Mouse (Mus musculus) CH12.LX (cell line): ENCODE measurements around the gene Gm37240. TPM values are rescaled to one million over a fixed set of nuclear protein-coding genes. Genes with fewer than 3 reads are reported as not detected.

Experiments
- DNase-seq: peaks from one replicate; pipeline ENCODE4 v3.0.0-alpha.2; 2013; ENCODE audit errors: extremely low read depth
- H3K27ac ChIP-seq: 2 replicates; pipeline ENCODE4 v1.5.1; 2012; ENCODE audit warnings: low read depth, mild to moderate bottlenecking, control low read depth, moderate library complexity; ENCODE audit not compliant: insufficient read depth
- H3K27me3 ChIP-seq: replicated peaks from 2 replicates; pipeline ENCODE3; 2012; ENCODE audit warnings: inconsistent platforms
- H3K36me3 ChIP-seq, 2 experiments: replicated peaks in 1 of 2; 2 replicates each; pipeline versions ENCODE3 to v1.6.1; 2012; ENCODE audit warnings: inconsistent platforms in 1 of 2, low read length in 1 of 2, mild to moderate bottlenecking in 1 of 2, mixed read lengths in 1 of 2, moderate library complexity in 1 of 2; ENCODE audit not compliant: control insufficient read depth in 1 of 2, insufficient read depth in 1 of 2
- H3K4me1 ChIP-seq, 2 experiments: 2 replicates each; pipeline ENCODE4 v1.6.1; 2012; ENCODE audit warnings: inconsistent platforms in 1 of 2, moderate library complexity in 1 of 2; ENCODE audit not compliant: insufficient read depth in 2 of 2, control insufficient read depth in 1 of 2
- H3K4me2 ChIP-seq: 2 replicates; pipeline ENCODE4 v1.6.1; 2012; ENCODE audit warnings: low read depth, mild to moderate bottlenecking, control low read depth; ENCODE audit not compliant: poor library complexity, insufficient read depth, severe bottlenecking
- H3K4me3 ChIP-seq, 3 experiments: fragments of 150-350 bp in 1 of 3; sonication (generic) in 1 of 3; replicated peaks in 1 of 3; 2 replicates each; pipeline versions ENCODE3 to v1.5.1; 2011 to 2012; ENCODE audit warnings: low read depth in 2 of 3, low read length in 2 of 3, mild to moderate bottlenecking in 2 of 3, moderate library complexity in 2 of 3, control low read depth in 1 of 3, improper control_type of control experiment in 1 of 3, inconsistent platforms in 1 of 3, mixed read lengths in 1 of 3; ENCODE audit not compliant: poor library complexity in 1 of 3
- H3K79me2 ChIP-seq: replicated peaks from 2 replicates; pipeline ENCODE4 v1.6.1; 2012; ENCODE audit warnings: mild to moderate bottlenecking, moderate library complexity; ENCODE audit not compliant: control insufficient read depth, poor library complexity, insufficient read depth, severe bottlenecking; ENCODE audit errors: extremely low read depth
- H3K9ac ChIP-seq: 2 replicates; pipeline ENCODE4 v1.6.1; 2012; ENCODE audit warnings: low read depth, mild to moderate bottlenecking, control low read depth, moderate library complexity; ENCODE audit not compliant: insufficient read depth
- H3K9me3 ChIP-seq: replicated peaks from 2 replicates; pipeline ENCODE3; 2012; ENCODE audit warnings: low read length, inconsistent platforms, mixed read lengths
- BHLHE40 ChIP-seq: IDR thresholded peaks from 2 replicates; pipeline ENCODE4 v1.6.1; 2011; ENCODE audit warnings: mild to moderate bottlenecking, low read depth, low read length, improper control_type of control experiment
- CHD1 ChIP-seq: IDR thresholded peaks from 2 replicates; pipeline ENCODE4 v1.6.1; 2012; ENCODE audit warnings: low read depth, low read length, improper control_type of control experiment, inconsistent platforms
- E2F4 ChIP-seq: IDR thresholded peaks from 2 replicates; pipeline ENCODE4 v1.6.1; 2011; ENCODE audit warnings: low read depth, low read length, improper control_type of control experiment; ENCODE audit not compliant: insufficient replicate concordance
- ELF1 ChIP-seq: IDR thresholded peaks from 2 replicates; pipeline ENCODE4 v1.6.1; 2014; ENCODE audit warnings: low read depth, mild to moderate bottlenecking, inconsistent platforms, low read length, improper control_type of control experiment
- ETS1 ChIP-seq: conservative IDR thresholded peaks from 2 replicates; pipeline ENCODE4 v1.6.1; 2012; ENCODE audit warnings: low read depth, mild to moderate bottlenecking, inconsistent platforms, low read length, improper control_type of control experiment, moderate library complexity
- HCFC1 ChIP-seq: IDR thresholded peaks from 2 replicates; pipeline ENCODE4 v1.6.1; 2012; ENCODE audit warnings: low read depth, mild to moderate bottlenecking, inconsistent platforms, low read length, improper control_type of control experiment
- IRF4 ChIP-seq: IDR thresholded peaks from 2 replicates; pipeline ENCODE4 v1.6.1; 2014; ENCODE audit warnings: low read depth, mild to moderate bottlenecking, inconsistent platforms, low read length, improper control_type of control experiment
- JUND ChIP-seq: conservative IDR thresholded peaks from 2 replicates; pipeline ENCODE4 v1.6.1; 2011; ENCODE audit warnings: low read depth, low read length, improper control_type of control experiment
- MEF2A ChIP-seq: IDR thresholded peaks from 2 replicates; pipeline ENCODE4 v1.6.1; 2014; ENCODE audit warnings: low read depth, mild to moderate bottlenecking, inconsistent platforms, low read length, improper control_type of control experiment, borderline replicate concordance
- MXI1 ChIP-seq: IDR thresholded peaks from 2 replicates; pipeline ENCODE4 v1.6.1; 2011; ENCODE audit warnings: mild to moderate bottlenecking, low read depth, low read length, improper control_type of control experiment
- NRF1 ChIP-seq: IDR thresholded peaks from 2 replicates; pipeline ENCODE4 v1.6.1; 2014; ENCODE audit warnings: low read depth, mild to moderate bottlenecking, inconsistent platforms, low read length, improper control_type of control experiment, moderate library complexity
- PAX5 ChIP-seq: IDR thresholded peaks from 2 replicates; pipeline ENCODE4 v1.6.1; 2012; ENCODE audit warnings: low read length, inconsistent platforms, mixed read lengths
- RCOR1 ChIP-seq: conservative IDR thresholded peaks from 2 replicates; pipeline ENCODE4 v1.6.1; 2012; ENCODE audit warnings: low read depth, mild to moderate bottlenecking, inconsistent platforms, low read length, improper control_type of control experiment
- SIN3A ChIP-seq: IDR thresholded peaks from 2 replicates; pipeline ENCODE4 v1.6.1; 2012; ENCODE audit warnings: low read length, improper control_type of control experiment, inconsistent platforms
- SMC3 ChIP-seq: IDR thresholded peaks from 2 replicates; pipeline ENCODE4 v1.6.1; 2011; ENCODE audit warnings: low read depth, low read length, improper control_type of control experiment
- TCF12 ChIP-seq: IDR thresholded peaks from 2 replicates; pipeline ENCODE4 v1.6.1; 2014; ENCODE audit warnings: low read depth, mild to moderate bottlenecking, inconsistent platforms, low read length, improper control_type of control experiment
- UBTF ChIP-seq: IDR thresholded peaks from 2 replicates; pipeline ENCODE4 v1.6.1; 2012; ENCODE audit warnings: low read depth, mild to moderate bottlenecking, inconsistent platforms, low read length, improper control_type of control experiment, moderate library complexity
- USF1 ChIP-seq: IDR thresholded peaks from 2 replicates; pipeline ENCODE4 v1.6.1; 2014; ENCODE audit warnings: low read depth, mild to moderate bottlenecking, inconsistent platforms, low read length, improper control_type of control experiment
- USF2 ChIP-seq: conservative IDR thresholded peaks from 2 replicates; pipeline ENCODE4 v1.6.1; 2011; ENCODE audit warnings: low read depth, low read length, improper control_type of control experiment
- ZNF384 ChIP-seq: IDR thresholded peaks from 2 replicates; pipeline ENCODE4 v1.6.1; 2012; ENCODE audit warnings: low read depth, low read length, improper control_type of control experiment, inconsistent platforms
- dilution Hi-C: fragments of 300-500 bp; cut with MboI; formaldehyde crosslinking; loops from 2 replicates; pipeline ENCODE4 v1.14.3; 2020; ENCODE audit warnings: low sequenced_read_pairs; ENCODE audit not compliant: extremely low pct_unique_long_range_greater_than_20kb, extremely low pct_ligation_motif_present
- in situ Hi-C: fragments of 300-500 bp; cut with MboI; formaldehyde crosslinking; loops from 3 replicates; pipeline ENCODE4 v1.14.3; 2019; ENCODE audit warnings: low sequenced_read_pairs, low pct_ligation_motif_present, low pct_unique_long_range_greater_than_20kb, mixed read lengths
- polyA plus RNA-seq: library from polyadenylated mRNA; unstranded; fragments of >175 nt; gene quantifications from 2 replicates; pipeline ENCODE4 v1.2.1, GENCODE M21; 2012; ENCODE audit warnings: low read depth; ENCODE audit not compliant: insufficient read length
- total RNA-seq, 2 experiments: library from RNA; depleted of rRNA; stranded (reverse); fragments of 300-350 nt in 1 of 2; fragments of >200 nt in 1 of 2; gene quantifications; 2 replicates each; pipeline ENCODE4 v1.2.3; 2012 to 2014

The Gm37240 gene
- total and polyA plus RNA-seq, 3 experiments, result 0.08 to 0.19 (median 0.14) TPM

DNA sequence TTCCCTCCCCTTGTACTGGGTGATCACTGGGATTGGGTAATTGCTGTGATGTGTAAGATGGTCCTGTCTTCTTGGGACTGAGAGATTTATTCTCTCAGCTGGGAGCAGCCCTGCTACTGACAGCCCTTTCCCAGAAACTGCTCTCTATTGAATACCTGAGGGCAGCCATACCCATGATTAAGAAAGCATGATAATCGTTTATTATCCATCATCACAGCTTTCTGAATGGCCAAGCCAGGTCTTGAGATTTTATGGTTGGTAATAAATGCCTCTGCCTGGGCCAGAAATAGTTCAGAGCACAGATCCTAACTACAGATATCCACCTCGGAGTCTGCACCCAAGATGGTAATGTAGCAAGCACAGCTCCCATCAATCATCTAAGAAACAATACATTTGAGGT lies 129.4 kb downstream of the Gm37240 start:
- Histone ChIP-seq H3K4me3 (no peak overlapping the region), H3K36me3 (no peaks in the 10 kb centered on the region), H3K4me1 (no peaks in the 10 kb centered on the region), H3K9ac (no peak overlapping the region), H3K27me3 (no peaks in the 10 kb centered on the region)
- dilution Hi-C loops, result no loop called here
- no peak for DNase-seq
- TF ChIP-seq ETS1 (no peak), ELF1 (no peak), USF1 (no peak), SMC3 (no peak)
- TF ChIP-seq, all 38 proteins: peak for 0
- Histone ChIP-seq H3K27ac (no peak overlapping the region), H3K4me2 (no peak overlapping the region), H3K79me2 (no peaks in the 10 kb centered on the region), H3K9me3 (no peaks in the 10 kb centered on the region)
- in situ Hi-C loops, result no loop called here

DNA sequence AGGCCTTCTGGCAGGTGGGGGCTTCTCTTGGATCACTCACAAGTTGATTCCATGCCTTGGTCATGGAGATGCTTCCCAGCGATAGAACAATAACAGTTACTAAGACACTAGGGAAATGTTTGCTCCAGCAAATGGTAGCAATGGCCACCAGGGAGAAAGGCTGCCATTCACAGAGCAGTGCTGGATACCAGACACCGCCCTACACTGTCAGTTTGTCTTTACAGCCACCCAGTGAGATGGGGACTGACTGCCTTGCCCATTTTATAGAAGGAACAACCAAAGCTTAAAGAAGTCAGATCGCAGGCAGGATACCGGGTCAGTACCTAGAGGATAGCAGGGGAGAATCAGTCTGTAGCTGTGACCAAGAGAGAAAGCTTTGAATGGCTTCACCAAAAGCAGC lies 129.9 kb downstream of the Gm37240 start:
- DNase-seq, result no peak
- Histone ChIP-seq H3K27me3 (no peaks in the 10 kb centered on the region), H3K4me3 (no peak overlapping the region), H3K4me1 (no peaks in the 10 kb centered on the region), H3K4me2 (no peak overlapping the region), H3K79me2 (no peaks in the 10 kb centered on the region), H3K9ac (no peak overlapping the region), H3K9me3 (no peaks in the 10 kb centered on the region), H3K27ac (no peak overlapping the region), H3K36me3 (no peaks in the 10 kb centered on the region)
- TF ChIP-seq BHLHE40 (no peak), ETS1 (no peak), ZNF384 (no peak), PAX5 (no peak), SIN3A (no peak), MXI1 (no peak), USF2 (no peak), CHD1 (no peak), RCOR1 (no peak), NRF1 (no peak), E2F4 (no peak), UBTF (no peak)
- in situ Hi-C loops (no loop called here), dilution Hi-C loops (no loop called here)

GRCm38 (mm10) chr3:85749348-85749747 lies 138.0 kb downstream of the Gm37240 start:
- no peaks in the 10 kb centered on the region for H3K9me3 ChIP-seq
- H3K79me2 ChIP-seq, result no peaks in the 10 kb centered on the region
- H3K36me3 ChIP-seq, result no peaks in the 10 kb centered on the region
- no peak for DNase-seq
- no peak overlapping the region for H3K27ac ChIP-seq
- no peak for TF ChIP-seq HCFC1
- TF ChIP-seq IRF4, result no peak
- no peak for TF ChIP-seq JUND
- no peak for TF ChIP-seq MXI1
- no peak for TF ChIP-seq MEF2A
- no peak for TF ChIP-seq TCF12
- TF ChIP-seq, all 38 proteins: peak for 0
- no peaks in the 10 kb centered on the region for H3K4me1 ChIP-seq
- no peak overlapping the region for H3K4me3 ChIP-seq
- no peak overlapping the region for H3K4me2 ChIP-seq
- dilution Hi-C loops (no loop called here), in situ Hi-C loops (no loop called here)
- no peaks in the 10 kb centered on the region for H3K27me3 ChIP-seq
- H3K9ac ChIP-seq, result no peak overlapping the region
